Mouse (Mus musculus) CH12.LX (cell line): ENCODE results near the gene Ulk4.

ENCODE experiments used
- EP300 ChIP-seq: IDR thresholded peaks from 2 replicates; pipeline ENCODE4 v1.6.1; 2011; ENCODE audit warnings: low read length, improper control_type of control experiment
- JUN ChIP-seq: IDR thresholded peaks from 2 replicates; pipeline ENCODE4 v1.6.1; 2011; ENCODE audit warnings: low read depth, mild to moderate bottlenecking, low read length, improper control_type of control experiment, moderate library complexity; ENCODE audit not compliant: insufficient read depth
- MAX ChIP-seq: IDR thresholded peaks from 2 replicates; pipeline ENCODE4 v1.6.1; 2011; ENCODE audit warnings: low read length, improper control_type of control experiment
- POLR2AphosphoS2 ChIP-seq: IDR thresholded peaks from 2 replicates; pipeline ENCODE4 v1.6.1; 2011; ENCODE audit warnings: low read depth, low read length, improper control_type of control experiment
- RAD21 ChIP-seq: IDR thresholded peaks from 2 replicates; pipeline ENCODE4 v1.6.1; 2011; ENCODE audit warnings: low read depth, mild to moderate bottlenecking, low read length, improper control_type of control experiment, moderate library complexity
- ZNF384 ChIP-seq: IDR thresholded peaks from 2 replicates; pipeline ENCODE4 v1.6.1; 2012; ENCODE audit warnings: low read depth, low read length, improper control_type of control experiment, inconsistent platforms

GRCm38 (mm10) chr9:121005961-121006360 is 271.0 kb downstream of the Ulk4 start:
- no peak for TF ChIP-seq JUN
- TF ChIP-seq MAX: no peak
- no peak for TF ChIP-seq EP300
- TF ChIP-seq ZNF384: no peak
- no peak for TF ChIP-seq RAD21
- TF ChIP-seq POLR2AphosphoS2: no peak
